Mouse (Mus musculus) liver, embryonic 14.5 days (tissue): Measurements from ENCODE around the gene Cd93. TPM values are rescaled to one million over a fixed set of nuclear protein-coding genes. Genes with fewer than 3 reads are reported as not detected.

Source experiments
- ATAC-seq: fragments of 200-750 bp; cut with Nextera tagmentation; 2 replicates; pipeline ENCODE4 v1.8.0; 2017; ENCODE audit warnings: moderate number of reproducible peaks, mild to moderate bottlenecking, moderate library complexity; ENCODE audit not compliant: insufficient read depth
- DNase-seq, 3 experiments: peaks; one replicate each; pipeline ENCODE4 v3.0.0-alpha.2; 2012 to 2013; ENCODE audit warnings: low read depth in 3 of 3, low spot score in 3 of 3
- H3K27ac ChIP-seq: fragments of 300-500 bp; sonication (generic); 2 replicates; pipeline ENCODE4 v1.5.1; 2014; ENCODE audit warnings: moderate library complexity, mild to moderate bottlenecking, control low read depth, inconsistent platforms
- H3K27me3 ChIP-seq: fragments of 300-500 bp; sonication (generic); 2 replicates; pipeline ENCODE4 v1.6.1; 2014; ENCODE audit warnings: mild to moderate bottlenecking, low read length, moderate library complexity; ENCODE audit not compliant: control insufficient read depth, insufficient read depth
- H3K36me3 ChIP-seq: fragments of 300-500 bp; sonication (generic); replicated peaks from 2 replicates; pipeline ENCODE4 v1.6.1; 2014; ENCODE audit warnings: low read depth; ENCODE audit not compliant: control insufficient read depth, insufficient read depth
- H3K4me1 ChIP-seq, 2 experiments: fragments of 200-500 bp in 1 of 2; fragments of 300-500 bp in 1 of 2; sonication (generic) in 1 of 2; replicated peaks; 2 replicates each; pipeline ENCODE4 v1.6.1; 2012 to 2014; ENCODE audit warnings: antibody characterized with exemption in 1 of 2, inconsistent platforms in 1 of 2, low read length in 1 of 2; ENCODE audit not compliant: control insufficient read depth in 2 of 2, insufficient read depth in 2 of 2
- H3K4me2 ChIP-seq: fragments of 300-500 bp; sonication (generic); 2 replicates; pipeline ENCODE4 v1.6.1; 2014; ENCODE audit warnings: low read depth, mild to moderate bottlenecking, control low read depth, moderate library complexity
- H3K4me3 ChIP-seq, 2 experiments: fragments of 200-500 bp in 1 of 2; fragments of 300-500 bp in 1 of 2; sonication (generic) in 1 of 2; 2 replicates each; pipeline ENCODE4 v1.5.1; 2012 to 2014; ENCODE audit warnings: low read depth in 2 of 2, low read length in 2 of 2, mild to moderate bottlenecking in 2 of 2, control low read depth in 1 of 2, inconsistent platforms in 1 of 2, moderate library complexity in 1 of 2; ENCODE audit not compliant: insufficient read depth in 1 of 2
- H3K9ac ChIP-seq: fragments of 300-500 bp; sonication (generic); replicated peaks from 2 replicates; pipeline ENCODE4 v1.6.1; 2014; ENCODE audit warnings: mild to moderate bottlenecking, control low read depth, moderate library complexity
- H3K9me3 ChIP-seq: fragments of 300-500 bp; sonication (generic); 2 replicates; pipeline ENCODE4 v1.6.1; 2016; ENCODE audit warnings: low read length, mixed read lengths; ENCODE audit not compliant: control insufficient read depth
- CTCF ChIP-seq: IDR thresholded peaks from 2 replicates; pipeline ENCODE4 v1.5.1; 2016; ENCODE audit warnings: antibody characterized with exemption, low read depth, control low read depth
- EP300 ChIP-seq: IDR thresholded peaks from 2 replicates; pipeline ENCODE4 v1.6.1; 2016; ENCODE audit warnings: antibody characterized with exemption, low read depth
- WGBS: fragments of 180-500 bp; shearing (Covaris S2); extraction: QIAGEN DNeasy Blood & Tissue Kit; methylation state at CpG from one replicate; pipeline ENCODE4 v1.1.7; 2014; ENCODE audit not compliant: insufficient replicate concordance; 5-methylcytosine and 5-hydroxymethylcytosine counted together
- polyA plus RNA-seq, 2 experiments: library from polyadenylated mRNA; depleted of rRNA in 1 of 2; stranded (reverse) in 1 of 2; unstranded in 1 of 2; fragments of >200 nt; fragmentation: Nextera tagmentation in 1 of 2; extraction: Ambion mirVana in 1 of 2; gene quantifications; 2 replicates each; pipeline versions ENCODE4 v1.2.1 to v1.2.3; 2012 to 2014

The Cd93 gene
- 1.4 and 1.5 TPM in 2 replicates for polyA plus RNA-seq (2012; rRNA removed)
- polyA plus RNA-seq (2014; fragmentation: Nextera tagmentation; extraction: Ambion mirVana), result 1.8 and 2.2 TPM in 2 replicates

DNA sequence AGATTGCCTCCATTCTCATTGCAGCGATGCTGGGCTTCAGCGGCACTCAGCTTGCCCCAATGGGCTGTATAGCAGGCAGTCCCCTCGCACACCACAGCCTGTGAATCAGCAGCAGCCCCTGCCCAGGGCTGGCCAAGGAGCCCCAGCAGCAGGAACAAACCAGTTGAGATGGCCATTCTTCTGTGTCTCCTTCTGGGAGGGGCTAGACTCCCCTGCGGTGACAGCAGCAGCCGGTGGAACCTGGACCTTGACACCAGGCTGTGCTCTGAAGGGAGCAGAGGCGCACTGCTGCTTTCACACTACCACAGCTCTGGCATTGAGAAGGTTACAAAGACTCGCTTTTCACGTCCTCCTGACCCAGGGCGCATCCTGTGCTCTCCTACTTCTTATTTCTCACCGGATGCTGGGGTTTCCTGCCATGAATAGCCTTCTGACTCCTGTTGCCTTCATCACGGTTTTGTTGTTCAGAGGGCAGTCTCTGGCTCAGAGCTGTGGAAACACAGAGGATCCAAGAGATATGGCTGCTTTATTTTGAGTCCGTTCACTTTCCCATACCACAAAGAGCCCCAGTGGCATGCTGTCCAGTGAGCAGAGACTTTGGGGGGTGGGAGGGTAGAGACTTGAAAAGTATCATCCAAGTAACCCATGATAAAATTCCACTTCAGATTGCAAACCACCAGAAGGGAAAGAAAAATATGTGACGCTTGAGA is at the start of gene Cd93:
Gene Cd93, minus strand, starts transcription at position 315 of the 710 bp plus-strand sequence.
- TF ChIP-seq CTCF (no peak), EP300 (no peak)
- peak; percentile 62 for ATAC-seq

GRCm38 (mm10) chr2:148492108-148492507 is 48.7 kb upstream of the Cd93 start:
- ATAC-seq (peak; percentile 7; the same call in 1 of the 2 replicates), DNase-seq (no peak)
- Histone ChIP-seq H3K4me1 (peaks cover 0 to 16% of the 10 kb centered on the region in 2 experiments; a peak in 2 of 4 replicates), H3K9ac (no peak overlapping the region), H3K4me2 (no peak overlapping the region), H3K27me3 (no peaks in the 10 kb centered on the region), H3K4me3 (no peak overlapping the region), H3K9me3 (no peaks in the 10 kb centered on the region), H3K36me3 (no peaks in the 10 kb centered on the region), H3K27ac (no peak overlapping the region)
- TF ChIP-seq CTCF (no peak), EP300 (no peak)
- WGBS, result 16% methylated on average over 4 of the region's 4 CpGs

More for the DNA sequence above, at the start of gene Cd93:
- DNase-seq, result peak in 2 of 3 experiments; percentile 2 to 6
- Histone ChIP-seq H3K4me3 (peak within 1 kb of the TSS; percentile 16 to 19; a peak in 2 of 4 replicates), H3K9me3 (no peaks in the 10 kb centered on the region), H3K4me1 (0 out of 4 replicates have a peak, but pooled peaks cover 0 to 5% of the 10 kb centered on the region in 2 experiments), H3K36me3 (no peaks in the 10 kb centered on the region), H3K27me3 (no peaks in the 10 kb centered on the region), H3K4me2 (peak within 1 kb of the TSS; percentile 23; the same call in 1 of the 2 replicates), H3K9ac (no peak within 1 kb of the TSS), H3K27ac (no peak within 1 kb of the TSS)
- WGBS, result 7% methylated on average over 13 of the region's 13 CpGs

GRCm38 (mm10) chr2:148490150-148490549 is 46.8 kb upstream of the Cd93 start:
- no peak overlapping the region for H3K9ac ChIP-seq
- H3K4me2 ChIP-seq, result no peak overlapping the region
- H3K36me3 ChIP-seq, result no peaks in the 10 kb centered on the region
- no peaks in the 10 kb centered on the region for H3K27me3 ChIP-seq
- DNase-seq (no peak), ATAC-seq (no peak)
- H3K9me3 ChIP-seq, result no peaks in the 10 kb centered on the region
- TF ChIP-seq EP300, result no peak
- no peak for TF ChIP-seq CTCF
- H3K4me3 ChIP-seq, result no peak overlapping the region
- 21% methylated on average over 6 of the region's 6 CpGs for WGBS
- H3K4me1 ChIP-seq, result peaks cover 0 to 13% of the 10 kb centered on the region in 2 experiments; a peak in 2 of 4 replicates
- no peak overlapping the region for H3K27ac ChIP-seq

- DNase-seq (no peak), ATAC-seq (no peak)
- H3K9me3 ChIP-seq, result no peaks in the 10 kb centered on the region
- H3K36me3 ChIP-seq, result no peaks in the 10 kb centered on the region
- H3K4me3 ChIP-seq, result no peak overlapping the region
- H3K9ac ChIP-seq, result no peak overlapping the region
- H3K27me3 ChIP-seq, result no peaks in the 10 kb centered on the region
- no peak overlapping the region for H3K27ac ChIP-seq
- H3K4me1 ChIP-seq, result peaks cover 0 to 13% of the 10 kb centered on the region in 2 experiments; a peak in 2 of 4 replicates
- no peak overlapping the region for H3K4me2 ChIP-seq
- 33% methylated on average over 2 of the region's 2 CpGs for WGBS
- TF ChIP-seq EP300 (no peak), CTCF (no peak)
Measured at GRCm38 (mm10) chr2:148488885-148489284, 45.5 kb upstream of the Cd93 start.

DNA sequence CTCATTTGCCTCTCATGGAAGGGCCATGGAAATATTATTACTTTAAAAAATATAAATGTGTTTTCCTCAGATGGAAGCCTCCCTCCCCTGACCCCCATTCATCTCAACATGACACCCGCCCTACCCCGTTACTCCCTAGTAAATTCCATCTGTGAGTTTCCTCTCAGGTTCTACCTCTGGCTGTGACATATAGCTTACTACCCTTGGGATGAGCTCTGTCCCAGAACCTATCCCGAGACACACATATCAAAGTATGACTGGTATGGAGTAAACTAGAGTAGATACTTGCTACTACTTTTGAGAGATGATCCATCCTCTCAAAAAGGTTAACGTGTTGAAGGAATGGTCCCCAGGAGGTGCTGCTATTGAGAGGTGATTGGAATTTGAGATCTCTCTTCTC is 42.2 kb upstream of the Cd93 start:
- no peak for ATAC-seq
- no peak overlapping the region for H3K4me3 ChIP-seq
- peaks cover 0 to 4% of the 10 kb centered on the region in 2 experiments; a peak in 2 of 4 replicates for H3K4me1 ChIP-seq
- no peak for DNase-seq
- no peak overlapping the region for H3K27ac ChIP-seq
- no peaks in the 10 kb centered on the region for H3K27me3 ChIP-seq
- no peaks in the 10 kb centered on the region for H3K9me3 ChIP-seq
- TF ChIP-seq CTCF (no peak), EP300 (no peak)
- no peaks in the 10 kb centered on the region for H3K36me3 ChIP-seq
- WGBS, result 57% methylated on average over 4 of the region's 4 CpGs
- no peak overlapping the region for H3K9ac ChIP-seq
- H3K4me2 ChIP-seq, result no peak overlapping the region
